Mouse (Mus musculus) C2C12 (cell line): ENCODE measurements around the gene Gimap8. TPM values are rescaled to one million over a fixed set of nuclear protein-coding genes. Genes with fewer than 3 reads are reported as not detected.

Experiments
- H3K27me3 ChIP-seq: one replicate; pipeline ENCODE4 v1.6.1; 2011; ENCODE audit not compliant: control insufficient read depth, insufficient read depth, insufficient read length
- H3K36me3 ChIP-seq: one replicate; pipeline ENCODE4 v1.6.1; 2011; ENCODE audit not compliant: control insufficient read depth, insufficient read depth
- H3K4me3 ChIP-seq: one replicate; pipeline ENCODE4 v1.5.1; 2011; ENCODE audit warnings: mild to moderate bottlenecking, control low read depth; ENCODE audit not compliant: poor library complexity, insufficient read depth, severe bottlenecking
- H3K79me2 ChIP-seq: one replicate; pipeline ENCODE4 v1.6.1; 2011; ENCODE audit not compliant: control insufficient read depth, insufficient read depth
- H3K79me3 ChIP-seq: one replicate; pipeline ENCODE4 v1.6.1; 2011; ENCODE audit warnings: low read depth, control low read depth
- H3ac ChIP-seq: one replicate; pipeline ENCODE3; 2011; ENCODE audit warnings: low read depth; ENCODE audit not compliant: control insufficient read depth, insufficient read length
- CEBPB ChIP-seq: IDR thresholded peaks from one replicate; pipeline ENCODE4 v1.6.1; 2011; ENCODE audit warnings: low read depth, mild to moderate bottlenecking, control low read depth, moderate library complexity
- CTCF ChIP-seq: IDR thresholded peaks from one replicate; pipeline ENCODE4 v1.5.1; 2011; ENCODE audit not compliant: control insufficient read depth, insufficient read depth, insufficient read length
- FOSL1 ChIP-seq: IDR thresholded peaks from one replicate; pipeline ENCODE4 v1.8.0; 2011; ENCODE audit warnings: mild to moderate bottlenecking, low read length; ENCODE audit not compliant: poor library complexity, insufficient read depth, severe bottlenecking
- MAX ChIP-seq: IDR thresholded peaks from one replicate; pipeline ENCODE4 v1.6.1; 2011; ENCODE audit warnings: mild to moderate bottlenecking, control low read depth
- MYOD1 ChIP-seq: IDR thresholded peaks from one replicate; pipeline ENCODE4 v1.6.1; 2011; ENCODE audit warnings: low read depth; ENCODE audit not compliant: control insufficient read depth, insufficient read length
- MYOG ChIP-seq: IDR thresholded peaks from one replicate; pipeline ENCODE4 v1.6.1; 2011; ENCODE audit not compliant: control insufficient read depth, insufficient read length; ENCODE audit errors: extremely low read depth
- USF1 ChIP-seq: IDR thresholded peaks from one replicate; pipeline ENCODE4 v1.6.1; 2011; ENCODE audit warnings: low read depth, mild to moderate bottlenecking, control low read depth, moderate library complexity
- polyA plus RNA-seq: library from polyadenylated mRNA; unstranded; fragments of >200 nt; fragmentation: generic; extraction: Trizol; gene quantifications from one replicate; pipeline ENCODE4 v1.2.1, GENCODE M21; 2012; ENCODE audit warnings: missing spikeins

Gimap8 gene
- polyA plus RNA-seq, 1 experiment: not detected

- Histone ChIP-seq H3K79me2 (no peaks in the 10 kb centered on the region), H3ac (no peak within 1 kb of the TSS), H3K27me3 (no peaks in the 10 kb centered on the region), H3K79me3 (no peaks in the 10 kb centered on the region), H3K36me3 (no peaks in the 10 kb centered on the region), H3K4me3 (no peak within 1 kb of the TSS)
- no peak for TF ChIP-seq CEBPB
- TF ChIP-seq MYOD1: no peak
- TF ChIP-seq FOSL1: no peak
- TF ChIP-seq USF1: no peak
- no peak for TF ChIP-seq MYOG
- no peak for TF ChIP-seq CTCF
- TF ChIP-seq MAX: no peak
Measured at GRCm38 (mm10) chr6:48684319-48684718, 37.3 kb downstream of the Gimap8 start, which contains the start of gene Gimap4. Gene Gimap4, plus strand, starts transcription at chr6:48684549.

- Histone ChIP-seq H3K27me3 (no peaks in the 10 kb centered on the region), H3K79me3 (no peaks in the 10 kb centered on the region), H3K79me2 (no peaks in the 10 kb centered on the region), H3K36me3 (no peaks in the 10 kb centered on the region), H3K4me3 (no peak overlapping the region), H3ac (no peak overlapping the region)
- no peak for TF ChIP-seq CEBPB
- TF ChIP-seq MYOG: no peak
- TF ChIP-seq USF1: no peak
- no peak for TF ChIP-seq MAX
- TF ChIP-seq MYOD1: no peak
- TF ChIP-seq CTCF: no peak
- TF ChIP-seq FOSL1: no peak
Measured at GRCm38 (mm10) chr6:48684806-48685205, 37.8 kb downstream of the Gimap8 start.

- H3K27me3 ChIP-seq: no peaks in the 10 kb centered on the region
- no peak overlapping the region for H3K4me3 ChIP-seq
- no peak overlapping the region for H3ac ChIP-seq
- H3K79me3 ChIP-seq: no peaks in the 10 kb centered on the region
- TF ChIP-seq MYOD1: no peak
- H3K79me2 ChIP-seq: no peaks in the 10 kb centered on the region
- no peaks in the 10 kb centered on the region for H3K36me3 ChIP-seq
Measured at GRCm38 (mm10) chr6:48685251-48685650, 38.2 kb downstream of the Gimap8 start.

GRCm38 (mm10) chr6:48685694-48686665 lies 38.9 kb downstream of the Gimap8 start:
- no peaks in the 10 kb centered on the region for H3K79me2 ChIP-seq
- H3ac ChIP-seq: no peak overlapping the region
- no peaks in the 10 kb centered on the region for H3K79me3 ChIP-seq
- H3K4me3 ChIP-seq: no peak overlapping the region
- H3K36me3 ChIP-seq: no peaks in the 10 kb centered on the region
- no peaks in the 10 kb centered on the region for H3K27me3 ChIP-seq
- TF ChIP-seq MAX (no peak), MYOD1 (no peak), FOSL1 (no peak), CEBPB (no peak), MYOG (no peak), USF1 (no peak), CTCF (no peak)

- Histone ChIP-seq H3K36me3 (no peaks in the 10 kb centered on the region), H3K79me3 (no peaks in the 10 kb centered on the region), H3K79me2 (no peaks in the 10 kb centered on the region), H3ac (no peak overlapping the region), H3K27me3 (no peaks in the 10 kb centered on the region), H3K4me3 (no peak overlapping the region)
- no peak for TF ChIP-seq FOSL1
- TF ChIP-seq CTCF: no peak
- no peak for TF ChIP-seq MAX
- no peak for TF ChIP-seq MYOG
- TF ChIP-seq USF1: no peak
- no peak for TF ChIP-seq MYOD1
- no peak for TF ChIP-seq CEBPB
Measured at GRCm38 (mm10) chr6:48687077-48687476, 40.0 kb downstream of the Gimap8 start.
